9 mouse cellular contexts compared by ENCODE assay signal in the genomic region with DNA sequence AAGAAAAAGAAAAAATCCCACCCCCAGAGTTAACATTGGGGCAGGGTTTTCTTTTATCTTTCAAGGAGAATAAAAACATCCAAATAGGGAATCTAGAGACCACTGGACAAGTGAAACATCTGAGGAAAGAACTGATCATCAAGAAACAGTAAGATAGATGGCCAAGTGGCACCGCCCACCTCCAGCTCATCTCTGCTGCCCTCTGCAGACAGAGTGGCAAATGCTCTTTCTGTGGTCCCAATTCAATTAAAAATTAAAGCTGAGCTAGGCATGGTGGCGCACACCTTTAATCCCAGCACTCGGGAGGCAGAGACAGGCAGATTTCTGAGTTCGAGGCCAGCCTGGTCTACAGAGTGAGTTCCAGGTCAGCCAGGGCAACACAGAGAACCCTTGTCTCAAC. TPM values are rescaled to one million over a fixed set of nuclear protein-coding genes. Genes with fewer than 3 reads are reported as not detected.
DNase-seq lines count a peak whose midpoint lies in the region; ATAC-seq and TF ChIP-seq lines count a peak whose summit lies in the region.
"Had no signal": no experiment of that assay in that cellular context is flagged by ENCODE, and none has a peak within 500 bp of the region (broad histone marks: within the 10 kb centered on the region; RNA-seq: fewer than 3 reads in every experiment).

No protein-coding gene starts in this region.

- no peaks in the 10 kb centered on the region for H3K27me3 ChIP-seq in hindbrain, embryonic 14.5 days (ENCODE audit: control insufficient read depth, insufficient read depth, low read length)
- H3K27me3 ChIP-seq: megakaryocyte, embryonic 14.5 days had no signal

- H3K9ac ChIP-seq in hindbrain, embryonic 14.5 days: no peak overlapping the region

- peak; percentile 76 for TF ChIP-seq CTCF in bone marrow, adult 2 months (IDR thresholded peaks at IDR 0.05; ENCODE audit: control insufficient read depth, insufficient read depth, low read length)

- no peaks in the 10 kb centered on the region for H3K4me1 ChIP-seq in bone marrow, adult 2 months (ENCODE audit: control insufficient read depth, insufficient read depth, low read length)
- H3K4me1 ChIP-seq in hindbrain, embryonic 14.5 days (replicated peaks; ENCODE audit: control insufficient read depth, insufficient read depth, low read length): no peaks in the 10 kb centered on the region

- WGBS in bone marrow, adult 2 months: 75% methylated on average over 4 of the region's 4 CpGs
- WGBS in hindbrain, embryonic 14.5 days: 95% methylated on average over 4 of the region's 4 CpGs

- peaks cover 19% of the 10 kb centered on the region for H3K36me3 ChIP-seq in hindbrain, embryonic 14.5 days (replicated peaks; ENCODE audit: control insufficient read depth, insufficient read depth)

- no peak for ATAC-seq in cerebellum, adult (ENCODE audit: insufficient number of reproducible peaks, low FRiP score, low TSS enrichment)
- no peak for ATAC-seq in hindbrain, embryonic 14.5 days (ENCODE audit: low FRiP score)

- no peak for TF ChIP-seq POLR2A in bone marrow, adult 2 months (IDR thresholded peaks at IDR 0.05; ENCODE audit: borderline replicate concordance, control insufficient read depth, low read depth, low read length)

- peaks cover 10% of the 10 kb centered on the region for H3K9me3 ChIP-seq in hindbrain, embryonic 14.5 days (ENCODE audit: control insufficient read depth, low read length)
- H3K9me3 ChIP-seq: megakaryocyte, embryonic 14.5 days had no signal

- intact Hi-C loops in gastrocnemius, postnatal 36 days (cut with DNase I): no loop called here

- DNase-seq in cerebellum, postnatal 14 days: peak; percentile 19 to 24
- DNase-seq in 3T3-L1 (ENCODE audit: low read depth, low spot score): peak; percentile 47
- peak; percentile 26 for DNase-seq in lung, postnatal 10 days
- DNase-seq in hindbrain, embryonic 14.5 days (ENCODE audit: low spot score): no peak
- DNase-seq in layer of hippocampus, adult 9-11 months: no peak
- no peak for DNase-seq in gastrocnemius, postnatal 36 days

- H3K27ac ChIP-seq in bone marrow, adult 2 months (ENCODE audit: control insufficient read depth, insufficient read depth, low read depth, low read length, poor library complexity): no peak overlapping the region
- no peak overlapping the region for H3K27ac ChIP-seq in hindbrain, embryonic 14.5 days

- H3K4me2 ChIP-seq in hindbrain, embryonic 14.5 days (replicated peaks): no peak overlapping the region

- H3K4me3 ChIP-seq in bone marrow, adult 2 months (replicated peaks; ENCODE audit: control insufficient read depth, low read depth, low read length): no peak overlapping the region
- H3K4me3 ChIP-seq in hindbrain, embryonic 14.5 days (replicated peaks; ENCODE audit: low read length): no peak overlapping the region
- H3K4me3 ChIP-seq: megakaryocyte, embryonic 14.5 days had no signal

RNA-seq across cellular contexts. Expression of a gene that starts 16.6 kb away (rescaled TPM):
- polyA plus RNA-seq in bone marrow, adult 2 months (2011; ENCODE audit: insufficient read depth, insufficient read length, low replicate concordance, missing spikeins): 3.2 and 4.2 TPM in 2 replicates
- 27.2 and 28.5 TPM in 2 replicates for polyA plus RNA-seq in hindbrain, embryonic 14.5 days (2014; fragmentation: Nextera tagmentation; extraction: Ambion mirVana)
- total RNA-seq in gastrocnemius, postnatal 36 days (2021): 1 to 10 TPM; 1.6 to 3.4 TPM

RNA-seq across cellular contexts. Expression of a gene that starts 45.0 kb away (rescaled TPM):
- polyA plus RNA-seq in bone marrow, adult 2 months (2011; ENCODE audit: insufficient read depth, insufficient read length, low replicate concordance, missing spikeins): 17.9 and 24.8 TPM in 2 replicates
- polyA plus RNA-seq in hindbrain, embryonic 14.5 days (2014; fragmentation: Nextera tagmentation; extraction: Ambion mirVana): 237 and 263 TPM in 2 replicates
- 100 to 1,000 TPM; 171 to 180 TPM for total RNA-seq in gastrocnemius, postnatal 36 days (2021)

RNA-seq across cellular contexts. Expression of a gene that starts 51.6 kb away (rescaled TPM):
- 10.7 and 17.6 TPM in 2 replicates for polyA plus RNA-seq in bone marrow, adult 2 months (2011; ENCODE audit: insufficient read depth, insufficient read length, low replicate concordance, missing spikeins)
- 92.9 and 98.6 TPM in 2 replicates for polyA plus RNA-seq in hindbrain, embryonic 14.5 days (2014; fragmentation: Nextera tagmentation; extraction: Ambion mirVana)
- total RNA-seq in gastrocnemius, postnatal 36 days (2021): 10 to 100 TPM; 12.9 to 13.7 TPM

RNA-seq across cellular contexts. Expression of a gene that starts 54.6 kb away (rescaled TPM):
- 6.0 and 6.2 TPM in 2 replicates for polyA plus RNA-seq in bone marrow, adult 2 months (2011; ENCODE audit: insufficient read depth, insufficient read length, low replicate concordance, missing spikeins)
- 83.0 and 88.8 TPM in 2 replicates for polyA plus RNA-seq in hindbrain, embryonic 14.5 days (2014; fragmentation: Nextera tagmentation; extraction: Ambion mirVana)
- total RNA-seq in gastrocnemius, postnatal 36 days (2021): 1 to 10 TPM; 2.5 to 3.0 TPM

Comparison
In these comparisons a context has a peak if more than half of its experiments do, and no peak if none do; other contexts are left out.
1. DNase-seq: peak in cerebellum, postnatal 14 days (2 of 2), 3T3-L1 (single experiment) and lung, postnatal 10 days (single experiment); none in hindbrain, embryonic 14.5 days (single experiment), layer of hippocampus, adult 9-11 months (single experiment) and gastrocnemius, postnatal 36 days (0 of 2).